Mouse (Mus musculus) ES-E14 (cell line): Measurements from ENCODE around the gene Nr2f2.

ENCODE experiments used
- CHD2 ChIP-seq: IDR thresholded peaks from 2 replicates; pipeline ENCODE4 v1.6.1; 2014; ENCODE audit warnings: mild to moderate bottlenecking, low read depth, low read length, inconsistent platforms
- HCFC1 ChIP-seq: IDR thresholded peaks from 2 replicates; pipeline ENCODE4 v1.6.1; 2012; ENCODE audit warnings: low read length, inconsistent platforms, borderline replicate concordance; ENCODE audit not compliant: insufficient read depth
- MAFK ChIP-seq: IDR thresholded peaks from 2 replicates; pipeline ENCODE4 v1.6.1; 2014; ENCODE audit warnings: mild to moderate bottlenecking, low read depth, low read length, inconsistent platforms; ENCODE audit not compliant: insufficient read depth
- ZC3H11A ChIP-seq: IDR thresholded peaks from 2 replicates; pipeline ENCODE4 v1.6.1; 2012; ENCODE audit warnings: low read depth, mild to moderate bottlenecking, inconsistent platforms, low read length, borderline replicate concordance
- ZNF384 ChIP-seq: IDR thresholded peaks from 2 replicates; pipeline ENCODE4 v1.6.1; 2012; ENCODE audit warnings: low read depth, low read length, inconsistent platforms

- TF ChIP-seq ZC3H11A (no peak), MAFK (no peak), ZNF384 (no peak), CHD2 (no peak), HCFC1 (no peak)
Measured at GRCm38 (mm10) chr7:70412900-70413299, 46.4 kb upstream of the Nr2f2 start.
